Mouse (Mus musculus) embryonic facial prominence, embryonic 11.5 days (tissue): ENCODE measurements around the gene Marveld1. TPM values are rescaled to one million over a fixed set of nuclear protein-coding genes. Genes with fewer than 3 reads are reported as not detected.
A peak's percentile ranks its signal among the peaks of the same experiment; 100 is the strongest.

ENCODE experiments used
- ATAC-seq: fragments of 200-750 bp; cut with Nextera tagmentation; replicated peaks from 2 replicates; pipeline ENCODE4 v1.8.0; 2017; ENCODE audit warnings: low read depth; ENCODE audit not compliant: insufficient number of reproducible peaks, low FRiP score, low TSS enrichment
- DNase-seq: peaks from one replicate; pipeline ENCODE4 v3.0.0-alpha.2; 2015; ENCODE audit warnings: low spot score
- H3K27ac ChIP-seq: fragments of 300-500 bp; sonication (generic); replicated peaks from 2 replicates; pipeline ENCODE4 v1.5.1; 2014; ENCODE audit warnings: mild to moderate bottlenecking, low read depth, low read length, control low read depth
- H3K27me3 ChIP-seq: fragments of 300-500 bp; sonication (generic); 2 replicates; pipeline ENCODE4 v1.6.1; 2014; ENCODE audit warnings: mild to moderate bottlenecking, low read length, moderate library complexity, mixed read lengths; ENCODE audit not compliant: control insufficient read depth, insufficient read depth
- H3K36me3 ChIP-seq: fragments of 300-500 bp; sonication (generic); replicated peaks from 2 replicates; pipeline ENCODE4 v1.6.1; 2014; ENCODE audit warnings: low read depth, mild to moderate bottlenecking, low read length, moderate library complexity, mixed read lengths; ENCODE audit not compliant: control insufficient read depth, insufficient read depth
- H3K4me1 ChIP-seq: fragments of 300-500 bp; sonication (generic); 2 replicates; pipeline ENCODE4 v1.6.1; 2014; ENCODE audit warnings: low read length, mixed read lengths; ENCODE audit not compliant: control insufficient read depth, insufficient read depth
- H3K4me2 ChIP-seq: fragments of 300-500 bp; sonication (generic); 2 replicates; pipeline ENCODE4 v1.6.1; 2014; ENCODE audit warnings: low read depth, mild to moderate bottlenecking, control low read depth, low read length, moderate library complexity
- H3K4me3 ChIP-seq: fragments of 300-500 bp; sonication (generic); 2 replicates; pipeline ENCODE4 v1.5.1; 2014; ENCODE audit warnings: low read depth, low read length, control low read depth
- H3K9ac ChIP-seq: fragments of 300-500 bp; sonication (generic); replicated peaks from 2 replicates; pipeline ENCODE4 v1.6.1; 2014; ENCODE audit warnings: mild to moderate bottlenecking, control low read depth, low read length
- H3K9me3 ChIP-seq: fragments of 300-500 bp; sonication (generic); replicated peaks from 2 replicates; pipeline ENCODE4 v1.6.1; 2016; ENCODE audit warnings: mild to moderate bottlenecking, low read length, inconsistent platforms, mixed read lengths; ENCODE audit not compliant: control insufficient read depth
- WGBS: fragments of 180-500 bp; shearing (Covaris S2); extraction: QIAGEN DNeasy Blood & Tissue Kit; methylation state at CpG from one replicate; pipeline ENCODE4 v1.1.7; 2014; 5-methylcytosine and 5-hydroxymethylcytosine counted together
- polyA plus RNA-seq: library from polyadenylated mRNA; unstranded; fragments of >200 nt; fragmentation: Nextera tagmentation; extraction: Ambion mirVana; gene quantifications from 2 replicates; pipeline ENCODE4 v1.2.1, GENCODE M21; 2014

Gene Marveld1
- polyA plus RNA-seq, 1 experiment from 2014 or later, result 16.6 TPM

DNA sequence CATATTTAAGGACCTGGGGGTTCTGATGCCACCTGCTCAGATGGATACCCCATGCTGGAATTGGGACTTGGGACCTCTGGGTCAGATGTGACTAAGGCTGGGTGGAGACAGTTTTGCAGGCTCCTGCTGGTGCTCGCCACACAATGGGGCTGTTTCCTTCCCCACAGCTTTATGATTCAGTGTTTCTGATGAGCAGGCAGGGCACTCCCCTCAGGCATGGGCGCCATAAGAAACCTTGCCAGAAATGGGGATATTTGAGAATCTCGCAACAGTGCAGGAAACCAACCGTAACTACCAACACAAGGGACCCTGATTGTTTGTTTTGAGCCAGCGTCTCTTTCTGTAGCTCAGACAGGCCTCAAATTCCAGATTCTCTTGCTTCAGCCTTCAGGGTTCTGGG is 16.1 kb upstream of the Marveld1 start:
- Histone ChIP-seq H3K27me3 (no peaks in the 10 kb centered on the region), H3K4me2 (no peak overlapping the region), H3K9ac (no peak overlapping the region), H3K4me3 (no peak overlapping the region), H3K9me3 (no peaks in the 10 kb centered on the region), H3K36me3 (no peaks in the 10 kb centered on the region), H3K27ac (no peak overlapping the region), H3K4me1 (peaks cover 4% of the 10 kb centered on the region)
- DNase-seq (no peak), ATAC-seq (no peak)
- 65% methylated on average over 5 of the region's 5 CpGs for WGBS

DNA sequence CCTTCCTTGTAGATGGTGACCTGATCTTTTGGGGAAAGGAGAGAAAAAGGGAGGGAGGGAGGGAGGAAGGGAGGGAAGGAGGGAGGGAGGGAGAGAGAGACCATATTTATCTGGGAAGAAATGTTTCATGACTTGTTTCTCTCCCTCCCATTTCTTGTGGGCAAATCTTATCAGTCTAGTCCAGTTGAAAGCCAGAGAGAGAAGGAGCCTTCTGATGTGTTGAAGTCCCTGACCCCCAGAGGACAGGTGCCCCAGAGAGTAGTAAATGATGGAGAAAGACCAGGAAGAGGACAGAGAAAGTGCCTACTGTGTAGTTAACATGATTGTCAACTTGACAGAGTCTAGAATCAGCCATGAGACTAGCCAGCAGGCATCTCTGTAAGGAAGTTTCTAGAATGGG is 12.1 kb upstream of the Marveld1 start:
- no peak for ATAC-seq
- Histone ChIP-seq H3K9me3 (no peaks in the 10 kb centered on the region), H3K36me3 (no peaks in the 10 kb centered on the region), H3K27me3 (no peaks in the 10 kb centered on the region), H3K9ac (no peak overlapping the region), H3K4me1 (no peaks in the 10 kb centered on the region), H3K4me2 (no peak overlapping the region), H3K27ac (no peak overlapping the region), H3K4me3 (no peak overlapping the region)
- DNase-seq, result no peak

DNA sequence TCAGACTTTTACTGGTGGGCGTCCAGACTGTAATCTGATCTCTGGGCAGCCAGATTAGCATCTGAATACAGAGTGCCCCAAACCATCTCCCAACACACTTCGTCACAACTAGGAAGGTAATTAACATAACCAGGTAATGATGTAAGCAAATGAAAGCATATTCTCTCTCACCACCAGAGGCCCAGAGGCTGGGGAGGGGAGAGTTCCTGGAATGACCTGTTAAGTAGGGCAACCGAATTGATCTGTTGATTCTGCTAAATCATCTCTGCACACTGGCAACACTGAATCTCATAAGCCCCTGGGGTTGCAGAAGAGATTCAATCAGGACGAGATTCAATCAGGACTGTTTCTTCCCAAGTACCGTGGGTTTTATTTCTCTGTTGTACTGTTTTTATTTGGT is 11.1 kb upstream of the Marveld1 start:
- ATAC-seq (no peak), DNase-seq (peak; percentile 5)
- H3K36me3 ChIP-seq, result no peaks in the 10 kb centered on the region
- no peaks in the 10 kb centered on the region for H3K4me1 ChIP-seq
- 22% methylated on average over 5 of the region's 5 CpGs for WGBS
- no peak overlapping the region for H3K9ac ChIP-seq
- no peak overlapping the region for H3K4me3 ChIP-seq
- H3K27me3 ChIP-seq, result no peaks in the 10 kb centered on the region
- H3K9me3 ChIP-seq, result no peaks in the 10 kb centered on the region
- no peak overlapping the region for H3K4me2 ChIP-seq
- no peak overlapping the region for H3K27ac ChIP-seq

DNA sequence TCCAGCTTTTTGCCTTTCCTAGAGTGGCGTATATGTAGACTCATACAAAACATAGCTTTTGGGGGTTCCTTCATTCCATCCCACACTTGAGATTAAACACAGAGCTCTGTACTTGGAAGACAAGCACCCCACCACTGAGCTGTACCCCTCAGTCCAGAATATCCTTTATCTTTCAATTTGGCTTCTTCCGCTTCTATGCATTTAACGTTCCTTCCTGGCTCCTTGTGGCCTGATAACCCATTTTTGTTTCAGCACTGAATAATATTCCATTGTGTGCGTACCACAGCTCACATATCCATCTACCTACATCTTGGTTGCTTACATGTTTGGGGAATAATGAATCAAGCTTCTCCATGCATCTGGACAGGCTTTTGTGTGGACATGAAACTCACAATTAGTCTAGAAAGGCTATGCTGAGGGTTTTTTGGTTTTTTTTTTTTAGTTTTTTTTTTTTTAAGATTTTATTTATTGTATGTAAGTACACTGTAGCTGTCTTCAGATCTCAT is 10.0 kb upstream of the Marveld1 start:
- H3K9ac ChIP-seq, result no peak overlapping the region
- no peak overlapping the region for H3K27ac ChIP-seq
- H3K4me2 ChIP-seq, result no peak overlapping the region
- H3K4me3 ChIP-seq, result no peak overlapping the region
- no peaks in the 10 kb centered on the region for H3K36me3 ChIP-seq
- ATAC-seq, result no peak
- no peak for DNase-seq
- no peaks in the 10 kb centered on the region for H3K27me3 ChIP-seq
- WGBS, result 92% methylated on average over 4 of the region's 4 CpGs
- H3K4me1 ChIP-seq, result no peaks in the 10 kb centered on the region
- H3K9me3 ChIP-seq, result no peaks in the 10 kb centered on the region

DNA sequence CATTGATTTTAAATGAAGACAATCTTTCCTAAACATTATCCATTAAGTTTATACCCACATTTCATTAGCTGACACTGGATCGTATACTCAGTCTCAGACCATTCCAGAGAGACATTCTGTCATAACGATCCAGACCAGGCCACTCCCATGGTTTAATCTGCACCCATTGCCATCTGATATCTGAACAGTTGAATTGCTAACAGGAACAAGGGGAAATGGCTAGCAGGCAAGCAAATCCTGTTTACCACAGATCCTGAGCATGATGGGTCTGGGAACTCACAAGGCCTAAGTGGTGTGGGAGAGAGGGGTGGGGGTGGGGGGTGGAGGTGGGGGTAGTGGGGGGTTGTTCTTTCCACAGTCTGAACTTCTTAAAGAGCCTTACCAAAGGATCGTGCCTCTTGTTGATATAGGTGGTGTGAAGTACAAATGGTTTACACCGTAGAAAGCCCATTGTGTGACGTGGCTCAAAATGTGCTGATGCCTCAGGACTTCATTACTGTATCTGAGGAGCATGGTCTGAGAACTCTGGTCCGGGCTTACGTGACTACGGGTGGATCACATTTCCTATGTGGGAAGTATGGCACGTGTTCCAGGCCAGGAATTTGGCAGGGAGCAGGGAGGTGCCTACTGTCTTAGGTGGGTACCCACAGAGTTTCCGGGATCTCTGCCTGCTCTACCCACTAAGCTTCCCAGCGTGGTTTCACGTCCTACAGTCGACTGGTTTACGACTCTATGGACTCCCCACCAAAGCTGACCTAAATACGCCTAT is 8.5 kb upstream of the Marveld1 start:
- 85% methylated on average over 15 of the region's 15 CpGs for WGBS
- no peak for DNase-seq
- no peak for ATAC-seq

DNA sequence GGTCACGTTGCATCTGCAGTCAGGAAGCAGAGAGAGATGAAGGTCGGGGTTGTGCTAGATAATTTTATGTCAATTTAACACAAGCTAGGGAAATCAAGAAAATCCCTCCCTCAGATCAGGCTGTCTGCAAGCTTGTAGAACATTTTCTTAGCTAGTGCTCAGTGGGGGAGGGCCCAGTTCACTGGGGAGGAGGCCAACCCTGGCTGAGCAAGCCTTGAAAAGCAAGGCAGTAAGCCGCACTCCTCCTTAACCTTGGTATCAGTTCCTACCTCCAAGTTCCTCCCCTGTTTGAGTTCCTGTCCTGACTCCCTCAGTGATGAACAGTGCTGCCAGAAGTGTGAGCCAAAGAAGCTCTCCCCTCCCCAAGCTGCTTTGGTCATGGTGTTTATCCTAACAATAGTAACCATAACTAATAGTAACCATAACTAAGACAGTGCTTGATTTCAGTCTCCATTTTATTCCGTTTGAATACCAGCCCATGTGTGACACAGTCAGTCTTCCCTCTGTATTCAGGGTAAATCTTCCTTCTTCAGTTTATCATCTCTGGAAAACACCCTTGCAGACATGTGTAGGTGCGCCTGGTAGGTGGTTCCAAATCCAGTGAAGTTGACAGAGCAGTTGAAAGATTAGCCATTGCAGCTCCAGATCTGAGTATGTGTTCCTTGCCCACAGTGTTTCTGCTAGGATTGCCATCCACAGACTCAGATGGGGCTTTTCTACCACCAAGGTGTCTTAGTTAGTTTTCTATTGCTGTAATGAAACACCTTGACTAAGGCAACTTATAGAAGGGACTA is 7.3 kb upstream of the Marveld1 start:
- Histone ChIP-seq H3K4me1 (no peaks in the 10 kb centered on the region), H3K4me2 (no peak overlapping the region), H3K9me3 (no peaks in the 10 kb centered on the region), H3K4me3 (no peak overlapping the region), H3K27ac (no peak overlapping the region), H3K9ac (no peak overlapping the region), H3K36me3 (no peaks in the 10 kb centered on the region), H3K27me3 (no peaks in the 10 kb centered on the region)
- WGBS, result 81% methylated on average over 5 of the region's 5 CpGs
- no peak for ATAC-seq
- DNase-seq, result no peak

More for the DNA sequence above, 8.5 kb upstream of the Marveld1 start:
- H3K27me3 ChIP-seq, result no peaks in the 10 kb centered on the region
- no peaks in the 10 kb centered on the region for H3K4me1 ChIP-seq
- H3K4me2 ChIP-seq, result no peak overlapping the region
- no peak overlapping the region for H3K27ac ChIP-seq
- no peak overlapping the region for H3K4me3 ChIP-seq
- no peak overlapping the region for H3K9ac ChIP-seq
- H3K9me3 ChIP-seq, result no peaks in the 10 kb centered on the region
- H3K36me3 ChIP-seq, result no peaks in the 10 kb centered on the region

DNA sequence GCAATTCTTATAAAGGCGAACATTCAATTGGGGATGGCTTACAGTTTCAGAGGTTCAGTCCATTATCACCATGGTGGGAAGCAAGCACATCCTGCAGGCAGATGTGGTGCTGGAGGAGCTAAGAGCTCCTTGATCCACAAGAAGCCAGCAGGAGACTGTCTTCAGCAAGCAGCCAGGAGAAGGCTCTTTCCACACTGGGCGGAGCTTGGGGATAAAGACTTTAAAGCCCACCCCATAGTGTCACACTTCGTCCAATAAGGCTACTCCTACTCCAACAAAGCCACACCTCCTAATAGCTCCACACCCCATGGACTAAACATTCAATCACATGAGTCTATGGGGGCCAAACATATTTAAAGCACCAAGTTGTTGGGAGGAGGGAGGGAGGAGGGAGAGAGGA is 5.2 kb upstream of the Marveld1 start:
- Histone ChIP-seq H3K4me2 (no peak overlapping the region), H3K27me3 (no peaks in the 10 kb centered on the region), H3K4me3 (no peak overlapping the region), H3K4me1 (no peaks in the 10 kb centered on the region), H3K27ac (no peak overlapping the region), H3K36me3 (no peaks in the 10 kb centered on the region), H3K9ac (no peak overlapping the region), H3K9me3 (no peaks in the 10 kb centered on the region)
- WGBS, result 71% methylated on average over 3 of the region's 3 CpGs
- ATAC-seq, result no peak
- DNase-seq, result no peak

DNA sequence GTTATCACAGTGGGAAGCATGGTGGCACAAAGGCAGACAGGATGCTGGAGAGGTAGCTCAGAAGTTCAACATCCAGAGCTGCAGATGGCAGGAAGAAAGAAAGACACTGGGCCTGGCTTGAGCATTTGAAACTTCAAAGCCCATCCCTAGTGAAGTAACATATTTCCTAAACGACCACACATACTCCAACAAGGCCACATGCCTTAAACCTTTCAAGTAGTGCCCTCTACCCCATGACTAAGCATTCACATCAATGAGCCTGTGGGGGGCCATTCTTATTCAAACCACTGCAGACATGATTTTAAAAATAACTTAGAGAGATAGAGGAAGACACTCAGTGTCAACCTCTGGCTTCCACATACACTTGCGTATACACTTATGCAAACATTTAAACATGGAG is 4.4 kb upstream of the Marveld1 start:
- H3K4me3 ChIP-seq, result no peak overlapping the region
- no peak for DNase-seq
- H3K36me3 ChIP-seq, result no peaks in the 10 kb centered on the region
- no peak overlapping the region for H3K9ac ChIP-seq
- no peaks in the 10 kb centered on the region for H3K4me1 ChIP-seq
- no peak for ATAC-seq
- 77% methylated on average over 2 of the region's 2 CpGs for WGBS
- no peaks in the 10 kb centered on the region for H3K27me3 ChIP-seq
- H3K9me3 ChIP-seq, result no peaks in the 10 kb centered on the region
- H3K4me2 ChIP-seq, result no peak overlapping the region
- no peak overlapping the region for H3K27ac ChIP-seq
